In the genomic region with DNA sequence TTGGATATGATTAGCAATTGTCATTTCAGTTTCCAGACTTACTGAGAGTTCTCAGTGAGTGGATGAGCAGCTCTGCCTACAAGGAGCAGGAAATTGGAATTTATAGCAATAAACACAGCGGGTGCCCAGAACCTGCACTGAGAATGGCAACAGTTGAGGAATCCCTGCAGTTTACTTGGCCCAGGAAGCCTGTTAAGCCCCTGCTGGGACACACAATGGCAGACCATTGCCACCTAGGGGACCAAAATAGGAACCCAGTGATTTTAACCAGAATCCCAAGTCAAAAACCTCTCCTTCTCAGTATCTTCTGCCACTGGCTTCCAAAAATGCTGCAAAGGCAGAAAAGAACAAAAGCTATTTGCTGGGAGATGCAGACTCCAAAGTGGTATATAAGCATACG, we compare ENCODE assay signal across 12 mouse cellular contexts. TPM values are rescaled to one million over a fixed set of nuclear protein-coding genes. Genes with fewer than 3 reads are reported as not detected.
DNase-seq lines count a peak whose midpoint lies in the region; ATAC-seq lines count a peak whose summit lies in the region.
"Had no signal": no experiment of that assay in that cellular context is flagged by ENCODE, and none has a peak within 500 bp of the region (broad histone marks: within the 10 kb centered on the region; RNA-seq: fewer than 3 reads in every experiment).

No protein-coding gene starts in this region.

- peak; percentile 59; the same call in 1 of the 2 replicates for ATAC-seq in frontal cortex, adult (ENCODE audit: low TSS enrichment)

- DNase-seq in frontal cortex, adult 2 months (ENCODE audit: extremely low spot score in 1 of 2, low spot score in 1 of 2), result no peak
- peak; percentile 4 for DNase-seq in left cerebral cortex, postnatal 4 days
- no peak for DNase-seq in left cerebral cortex, adult 8-10 months (ENCODE audit: low spot score in 2 of 2)
- peak; percentile 63 for DNase-seq in brain, adult 2 months (ENCODE audit: low read depth, low spot score)
- peak; percentile 42 to 46 for DNase-seq in cerebellum, postnatal 36 days
- DNase-seq in thymus, adult 18-20 months, result no peak
- DNase-seq: adrenal gland, postnatal 25 days; heart, postnatal 36 days; kidney, adult 18-20 months; lung, adult 2 months; thymus, postnatal 14 days had no signal

- intact Hi-C loops in left cerebral cortex, postnatal 4 days (cut with DNase I), result no loop called here

RNA-seq across cellular contexts. Expression of gene Ntng1, which starts 37.8 kb away (rescaled TPM):
- polyA plus RNA-seq in frontal cortex, adult 2 months (2012; rRNA removed), result 30.7 and 32.6 TPM in 2 replicates
- total RNA-seq in left cerebral cortex, postnatal 4 days (2021), result 10 to 100 TPM; 17.9 to 24.3 TPM
- total RNA-seq in left cerebral cortex, adult 8-10 months (2022), result 10 to 100 TPM; 25.9 to 31.8 (median 27.1) TPM

Comparison
In these comparisons a context has a peak if more than half of its experiments do, and no peak if none do; other contexts are left out.
1. DNase-seq: peak in left cerebral cortex, postnatal 4 days (single experiment), brain, adult 2 months (single experiment) and cerebellum, postnatal 36 days (2 of 2); none in frontal cortex, adult 2 months (0 of 2), left cerebral cortex, adult 8-10 months (0 of 2) and thymus, adult 18-20 months (0 of 2).